Mouse (Mus musculus): ENCODE results near the gene Gm10256. TPM values are rescaled to one million over a fixed set of nuclear protein-coding genes. Genes with fewer than 3 reads are reported as not detected.

Gene Gm10256
- not detected in 2 replicates for polyA plus RNA-seq (2012; rRNA removed)

GRCm38 (mm10) chrY:2830380-2830779 lies at the start of gene Gm10256, which contains the start of gene Rbmy:
Gene Gm10256, plus strand, starts transcription at chrY:2830699.
Gene Rbmy, plus strand, starts transcription at chrY:2830680.

GRCm38 (mm10) chrY:2796105-2796504 lies 34.4 kb upstream of the Gm10256 start, which contains the start of gene Gm4064:
Gene Gm4064, minus strand, starts transcription at chrY:2796205.

GRCm38 (mm10) chrY:2900689-2901088 lies 70.2 kb downstream of the Gm10256 start, which contains the start of gene Gm10352:
Gene Gm10352, plus strand, starts transcription at chrY:2900989.

Other genes with a start within 250 kb of the Gm10256 start
- not detected in 2 replicates for gene H2al2c, start 231.6 kb upstream of the Gm10256 start, polyA plus RNA-seq (2012; rRNA removed)
- gene Sry, start 167.0 kb upstream of the Gm10256 start, polyA plus RNA-seq (2012; rRNA removed) = not detected in 2 replicates
- gene H2al2b, start 110.0 kb upstream of the Gm10256 start, polyA plus RNA-seq (2012; rRNA removed) = not detected in 2 replicates
- not detected in 2 replicates for gene Gm4064, start 34.5 kb upstream of the Gm10256 start, polyA plus RNA-seq (2012; rRNA removed)
- not detected in 2 replicates for gene Rbmy, start within 50 bp of the Gm10256 start, polyA plus RNA-seq (2012; rRNA removed)
- gene Gm10352, start 70.3 kb downstream of the Gm10256 start, polyA plus RNA-seq (2012; rRNA removed) = not detected in 2 replicates
- gene Gm29289, start 101.9 kb downstream of the Gm10256 start, polyA plus RNA-seq (2012; rRNA removed) = not detected in 2 replicates

Data from stomach, adult 2 months (tissue).